Mouse (Mus musculus) Patski (cell line): ENCODE data around the gene Syce1. TPM values are rescaled to one million over a fixed set of nuclear protein-coding genes. Genes with fewer than 3 reads are reported as not detected.

ENCODE experiments used
- ATAC-seq: fragments of 100-300 bp; one replicate; pipeline ENCODE4 v1.8.0; 2021
- CTCF ChIA-PET: fragments of 350-600 bp; sonication (Branson Sonifier 250); formaldehyde crosslinking; loops from one replicate; lab custom pipeline; 2022; ENCODE audit warnings: inconsistent platforms; lab: Charles Lee
- POLR2A ChIA-PET: fragments of 350-600 bp; sonication (Branson Sonifier 250); formaldehyde crosslinking; loops from one replicate; lab custom pipeline; 2022; ENCODE audit warnings: antibody characterized with exemption, inconsistent platforms; lab: Charles Lee
- DNase-seq: peaks from one replicate; pipeline ENCODE4 v3.0.0-alpha.2; 2011; ENCODE audit warnings: low read depth, low spot score
- H3K27me3 ChIP-seq: fragments of 371-371 bp; one replicate; pipeline ENCODE4 v1.5.1; 2021
- CTCF ChIP-seq: fragments of 100-300 bp; IDR thresholded peaks from one replicate; pipeline ENCODE4 v1.5.1; 2021
- in situ Hi-C: fragments of 300-500 bp; cut with MboI; formaldehyde crosslinking; loops from 3 replicates; pipeline ENCODE4 v1.11.1; 2018; ENCODE audit warnings: low pct_unique_long_range_greater_than_20kb, mixed read lengths
- polyA plus RNA-seq: library from polyadenylated mRNA; unstranded; gene quantifications from one replicate; pipeline ENCODE4 v1.2.3, GENCODE M21; 2021

Syce1 gene
- polyA plus RNA-seq: not detected

GRCm38 (mm10) chr7:140787406-140788052 lies at the start of gene Syce1:
Gene Syce1 (minus strand): TSS chr7:140787852.
- ChIA-PET POLR2A (interaction anchor here (0.5 kb wide), 1 partner anchor 279 kb away, joined by 3 read pairs; no protein-coding TSS in a partner anchor), CTCF (no interaction called here)
- in situ Hi-C loops: no loop called here
- H3K27me3 ChIP-seq: peaks cover 4% of the 10 kb centered on the region
- no peak for TF ChIP-seq CTCF
- DNase-seq (no peak), ATAC-seq (no peak)

GRCm38 (mm10) chr7:140836243-140837115 lies 48.8 kb upstream of the Syce1 start:
- no peak for ATAC-seq
- no peak for TF ChIP-seq CTCF
- ChIA-PET POLR2A (no interaction called here), CTCF (interaction anchor here (0.9 to 1.6 kb wide), 2 partner anchors 11 to 70 kb away, joined by 3 read pairs; no protein-coding TSS in a partner anchor)
- H3K27me3 ChIP-seq: no peaks in the 10 kb centered on the region
- no peak for DNase-seq
- in situ Hi-C loops: no loop called here

- no peak for DNase-seq
- ChIA-PET POLR2A (no interaction called here), CTCF (interaction anchor here (1.6 kb wide), 1 partner anchor 10 kb away, joined by 3 read pairs; no protein-coding TSS in a partner anchor)
- no peaks in the 10 kb centered on the region for H3K27me3 ChIP-seq
- in situ Hi-C loops: no loop called here
- TF ChIP-seq CTCF: no peak
- no peak for ATAC-seq
These were observed 48.1 kb upstream of the Syce1 start for GRCm38 (mm10) chr7:140835758-140836087.

GRCm38 (mm10) chr7:140834968-140835757 lies 47.5 kb upstream of the Syce1 start, which contains the start of gene Urah:
Gene Urah (plus strand): TSS chr7:140835018.
- in situ Hi-C loops: no loop called here
- ChIA-PET POLR2A (no interaction called here), CTCF (interaction anchor here (1.6 kb wide), 1 partner anchor 10 kb away, joined by 3 read pairs; no protein-coding TSS in a partner anchor)
- no peak for TF ChIP-seq CTCF
- H3K27me3 ChIP-seq: no peaks in the 10 kb centered on the region
- no peak for DNase-seq
- ATAC-seq: no peak

GRCm38 (mm10) chr7:140833341-140833740 lies 45.7 kb upstream of the Syce1 start:
- no peak for TF ChIP-seq CTCF

GRCm38 (mm10) chr7:140831447-140831846 lies 43.8 kb upstream of the Syce1 start:
- CTCF ChIA-PET: no interaction called here
- DNase-seq (no peak), ATAC-seq (peak; percentile 9)
- H3K27me3 ChIP-seq: no peaks in the 10 kb centered on the region
- TF ChIP-seq CTCF: no peak
- in situ Hi-C loops: no loop called here
- POLR2A ChIA-PET: no interaction called here

More at GRCm38 (mm10) chr7:140833341-140833740, 45.7 kb upstream of the Syce1 start:
- in situ Hi-C loops: no loop called here
- H3K27me3 ChIP-seq: no peaks in the 10 kb centered on the region
- ChIA-PET CTCF (no interaction called here), POLR2A (no interaction called here)
- DNase-seq (no peak), ATAC-seq (no peak)

- in situ Hi-C loops: no loop called here
- no peaks in the 10 kb centered on the region for H3K27me3 ChIP-seq
- DNase-seq (no peak), ATAC-seq (peak; percentile 93)
- POLR2A ChIA-PET: no interaction called here
- peak; percentile 79 for TF ChIP-seq CTCF
- CTCF ChIA-PET: interaction anchor here (0.8 to 2.1 kb wide), 5 partner anchors 8 to 21 kb away, joined by 3 to 6 read pairs (median 3); no protein-coding TSS in a partner anchor
These were observed 40.7 kb upstream of the Syce1 start for GRCm38 (mm10) chr7:140828171-140828881.

GRCm38 (mm10) chr7:140822731-140823130 lies 35.1 kb upstream of the Syce1 start:
- in situ Hi-C loops: no loop called here
- ChIA-PET POLR2A (no interaction called here), CTCF (no interaction called here)
- no peaks in the 10 kb centered on the region for H3K27me3 ChIP-seq
- no peak for TF ChIP-seq CTCF
- DNase-seq (no peak), ATAC-seq (no peak)

- CTCF ChIA-PET: interaction anchor here (2.0 kb wide), 1 partner anchor 13 kb away, joined by 6 read pairs; no protein-coding TSS in a partner anchor
- ATAC-seq: no peak
- no peaks in the 10 kb centered on the region for H3K27me3 ChIP-seq
- in situ Hi-C loops: no loop called here
- DNase-seq: no peak
- TF ChIP-seq CTCF: no peak
- POLR2A ChIA-PET: no interaction called here
These were observed 34.1 kb upstream of the Syce1 start, which contains the start of gene Zfp941 for GRCm38 (mm10) chr7:140821653-140822329. Gene Zfp941 (minus strand): TSS chr7:140822178.
